Mouse (Mus musculus): ENCODE measurements around the gene Ctnna3.
"Not testable (repeated sequence)": the region's sequence is repeated elsewhere in the genome, so short reads cannot be mapped to it uniquely, and the experiment has no call there.

Ctnna3 gene

DNA sequence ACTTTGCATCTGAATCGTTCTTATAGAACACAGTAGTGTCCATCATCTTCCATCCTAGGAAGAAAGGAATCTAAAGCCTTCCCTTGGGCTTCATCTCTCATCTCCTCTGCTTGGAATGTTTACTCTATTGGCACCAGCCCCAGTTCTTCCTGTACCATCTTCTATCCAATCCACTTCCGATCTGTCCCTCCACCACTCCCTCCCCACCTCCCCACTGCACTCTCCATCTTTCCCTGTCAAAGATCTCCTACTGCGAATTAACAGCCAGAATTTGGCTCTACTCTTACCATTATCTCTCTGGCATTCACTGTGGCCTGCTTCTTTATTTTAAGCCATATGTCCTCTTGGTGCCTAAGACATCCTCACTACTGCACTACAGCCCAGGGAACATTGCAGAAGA is 688.9 kb downstream of the Ctnna3 start:
- in situ Hi-C loops (cut with MboI; ENCODE audit: low sequenced_read_pairs): no loop called here

DNA sequence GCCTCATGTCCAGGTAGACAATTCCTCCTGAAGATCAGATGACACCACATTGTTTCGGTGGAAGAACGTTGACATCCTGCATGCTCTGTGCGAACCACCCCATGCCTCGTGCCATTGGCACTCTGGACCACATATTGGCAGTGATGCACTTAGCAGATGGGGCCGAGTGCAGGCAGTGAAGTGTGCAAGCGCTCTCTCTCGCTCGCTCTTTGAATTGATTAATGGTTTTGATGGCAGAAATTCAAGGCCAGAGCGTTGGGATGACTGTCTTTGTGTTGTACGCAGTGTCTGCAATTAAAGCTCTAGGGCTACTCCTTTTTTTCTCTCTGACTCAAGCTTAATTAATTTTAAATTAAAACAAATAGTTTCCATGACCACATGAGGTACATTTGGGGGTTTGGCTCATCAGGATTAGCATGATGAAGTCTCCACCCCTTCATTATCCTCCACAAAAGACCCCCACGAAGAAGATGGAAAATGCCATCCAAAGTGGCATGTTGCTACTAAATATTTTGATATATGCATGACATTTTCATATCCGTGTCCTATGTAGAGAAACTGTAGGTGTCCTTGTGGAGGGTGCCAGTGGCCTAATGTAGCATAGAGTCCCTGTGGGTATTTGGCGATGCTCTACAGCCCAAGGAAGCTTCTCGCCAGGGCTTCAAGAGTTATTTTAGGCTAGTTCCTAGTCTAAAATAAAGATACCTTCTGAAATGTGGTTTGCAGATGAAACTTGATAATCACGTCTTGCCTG is 700.7 kb downstream of the Ctnna3 start:
- in situ Hi-C loops (cut with MboI; ENCODE audit: low sequenced_read_pairs): no loop called here

DNA sequence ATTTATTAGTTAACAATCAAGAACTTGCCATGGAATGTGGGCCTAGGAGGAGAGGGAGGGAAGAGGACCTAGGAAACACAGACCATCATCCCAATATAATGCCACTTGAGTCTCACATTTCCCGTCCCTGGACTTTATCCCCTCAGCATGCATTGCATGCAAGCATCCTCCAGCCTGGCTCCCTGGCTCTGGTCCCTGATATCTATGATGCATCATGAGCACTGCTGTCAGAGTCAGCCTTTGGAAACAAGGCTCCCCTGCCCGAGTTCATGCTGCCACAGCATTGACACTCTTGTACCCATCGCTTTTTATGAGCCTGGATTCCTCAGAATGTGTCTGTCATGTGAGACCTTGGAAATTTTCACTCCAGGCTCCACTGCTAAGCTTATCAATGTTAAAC is 703.6 kb downstream of the Ctnna3 start:
- in situ Hi-C loops (cut with MboI; ENCODE audit: low sequenced_read_pairs): no loop called here

DNA sequence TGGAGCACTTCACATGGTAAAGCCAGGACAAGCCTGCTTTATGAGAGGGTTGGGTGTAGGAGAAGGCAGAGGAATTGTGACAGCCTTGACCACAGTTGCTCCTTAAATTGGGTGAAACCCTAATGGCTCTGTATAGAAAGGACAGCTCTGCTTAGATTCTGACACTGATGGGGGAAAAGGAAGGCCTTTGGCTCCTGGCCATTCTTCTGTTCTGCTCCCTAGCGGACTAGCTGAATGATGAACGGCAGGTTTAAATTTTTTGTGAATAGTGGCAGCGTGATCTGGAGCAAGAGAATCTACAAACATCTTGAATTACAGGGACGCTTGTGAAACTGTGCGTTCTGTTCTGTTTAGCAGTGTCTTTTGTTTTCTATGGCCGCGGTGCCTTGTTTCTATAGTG is 705.6 kb downstream of the Ctnna3 start:
- in situ Hi-C loops (cut with MboI; ENCODE audit: low sequenced_read_pairs): no loop called here

DNA sequence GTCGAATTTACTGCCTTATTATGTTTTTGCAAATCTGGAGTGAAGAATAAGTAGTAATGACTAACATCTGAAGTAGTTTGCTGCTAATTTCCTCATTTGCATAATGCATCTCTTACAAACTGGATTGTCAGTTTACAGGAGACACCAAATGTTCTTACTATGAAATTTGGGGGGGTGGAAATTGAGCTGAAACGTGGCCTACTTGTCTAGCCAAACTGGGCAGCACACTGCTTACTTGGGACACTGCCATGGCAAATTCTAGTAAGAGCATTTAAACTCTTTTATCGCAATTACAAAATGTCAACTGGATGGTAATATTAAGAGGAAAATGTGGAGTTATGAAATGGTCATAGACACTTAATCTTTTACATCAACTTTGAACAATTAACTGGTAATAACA is 716.6 kb downstream of the Ctnna3 start:
- in situ Hi-C loops (cut with MboI; ENCODE audit: low sequenced_read_pairs): no loop called here

DNA sequence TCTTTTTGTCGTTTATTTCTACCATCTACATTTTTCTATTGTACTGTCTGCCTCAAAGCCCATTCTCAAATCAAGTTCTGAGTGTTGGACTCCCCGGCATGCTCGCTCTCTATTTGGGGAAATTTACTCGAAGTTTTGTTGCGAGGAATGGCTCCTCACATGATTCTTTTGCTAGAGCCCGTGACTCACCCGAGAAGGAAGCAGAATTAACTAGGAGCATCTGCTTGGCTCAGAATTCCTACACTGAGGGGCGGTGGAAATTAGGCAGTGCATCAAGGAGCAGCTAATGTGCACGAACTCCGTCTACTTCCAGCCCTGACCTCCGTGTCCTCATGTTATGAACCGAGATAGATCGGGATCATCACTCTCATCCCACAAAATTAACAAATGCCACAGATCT is 751.8 kb downstream of the Ctnna3 start:
- in situ Hi-C loops (cut with MboI; ENCODE audit: low sequenced_read_pairs): no loop called here

DNA sequence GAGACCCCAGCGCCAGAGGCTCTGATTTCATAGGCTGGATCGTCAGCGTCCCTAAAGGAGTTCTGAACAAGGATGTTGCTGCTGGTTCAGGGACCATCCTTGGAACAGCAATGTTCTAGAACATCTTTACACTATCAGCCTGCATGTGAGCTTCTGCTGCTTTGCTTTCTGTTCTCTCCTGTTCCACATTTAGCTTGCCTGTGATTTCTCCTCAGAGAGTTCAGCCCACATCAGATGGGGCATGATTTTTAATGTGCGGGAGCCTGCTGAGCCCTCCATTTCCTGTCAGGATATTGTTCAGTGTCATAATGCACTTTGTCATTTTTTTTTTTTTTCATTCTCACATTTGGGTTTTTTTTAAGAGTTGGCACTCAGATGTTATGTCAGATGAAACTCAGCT is 752.8 kb downstream of the Ctnna3 start:
- in situ Hi-C loops (cut with MboI; ENCODE audit: low sequenced_read_pairs): no loop called here

DNA sequence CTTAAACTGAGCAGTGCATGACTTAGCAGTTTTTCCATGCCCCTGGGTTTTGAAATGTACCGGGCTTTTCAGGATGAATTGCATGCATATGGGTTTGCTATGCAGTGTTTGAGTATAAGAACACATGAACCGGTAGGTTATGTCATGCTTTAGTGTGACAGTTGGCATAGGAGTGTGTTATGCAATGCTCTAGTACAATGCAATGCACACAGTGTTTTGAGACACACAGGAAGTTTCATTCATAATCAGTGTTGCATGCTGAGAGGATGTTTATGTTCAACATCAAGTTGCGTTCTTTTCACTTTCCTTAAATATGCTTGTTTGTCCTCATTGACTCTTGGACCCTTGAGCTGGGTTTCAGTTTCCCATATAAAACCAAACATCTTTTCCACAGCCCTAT is 758.1 kb downstream of the Ctnna3 start:
- in situ Hi-C loops (cut with MboI; ENCODE audit: low sequenced_read_pairs): no loop called here

DNA sequence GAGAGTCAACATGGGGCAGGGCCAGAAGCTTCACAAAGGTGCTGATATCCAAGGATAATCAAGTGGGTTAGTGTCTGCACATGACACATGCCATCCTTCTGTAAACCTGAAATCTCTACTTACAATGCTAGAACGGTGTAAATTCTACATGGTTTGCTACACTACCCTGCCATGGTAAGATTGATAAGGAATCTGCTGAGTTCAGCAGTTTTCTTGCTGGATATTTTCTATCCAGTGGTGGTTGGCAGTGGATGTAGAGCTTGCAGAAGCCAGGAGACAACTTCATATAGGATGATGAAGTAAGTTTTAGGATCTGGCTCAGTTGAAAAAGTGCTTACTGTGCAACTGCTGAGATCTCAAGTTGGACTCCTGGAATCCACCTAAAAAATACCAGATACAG is 767.7 kb downstream of the Ctnna3 start:
- in situ Hi-C loops (cut with MboI; ENCODE audit: low sequenced_read_pairs): no loop called here

DNA sequence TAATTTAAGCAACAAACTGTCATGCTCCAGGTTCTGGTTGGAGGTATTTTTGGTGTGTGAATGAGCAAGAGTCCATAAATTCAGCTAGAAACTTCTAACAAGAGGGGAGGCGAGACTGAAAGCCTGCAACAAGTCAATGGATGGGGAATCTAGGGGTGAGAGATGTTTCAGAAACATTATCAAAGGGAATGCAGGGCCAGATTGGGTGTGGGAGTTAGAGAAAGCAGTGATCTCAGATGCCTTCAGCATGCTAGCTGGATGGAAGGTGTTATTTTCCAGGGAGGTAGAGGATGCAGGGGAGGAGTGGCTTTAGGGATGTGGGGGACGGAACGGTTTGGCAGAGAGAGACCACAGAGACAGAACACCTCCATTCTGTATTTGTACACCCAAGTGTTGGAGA is 785.7 kb downstream of the Ctnna3 start:
- in situ Hi-C loops (cut with MboI; ENCODE audit: low sequenced_read_pairs): no loop called here

DNA sequence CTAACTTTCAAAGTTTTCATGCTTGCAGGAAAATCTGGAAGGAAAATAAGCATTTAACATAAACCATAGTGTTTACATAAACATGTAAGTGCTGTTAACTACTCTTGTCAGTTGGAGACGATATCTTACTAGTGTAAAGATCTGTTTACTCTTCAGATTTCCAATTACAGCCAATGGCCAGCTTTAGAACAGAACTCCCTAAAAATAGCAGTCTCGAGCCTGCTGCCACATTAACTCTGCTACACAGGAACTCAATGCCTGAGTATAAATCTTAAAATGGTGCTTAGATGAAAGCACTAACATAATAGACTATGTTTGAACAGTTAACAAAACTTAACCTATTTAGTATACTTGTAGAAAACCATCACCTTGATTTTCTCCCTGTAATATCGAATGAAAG is 793.1 kb downstream of the Ctnna3 start:
- in situ Hi-C loops (cut with MboI; ENCODE audit: low sequenced_read_pairs): no loop called here

DNA sequence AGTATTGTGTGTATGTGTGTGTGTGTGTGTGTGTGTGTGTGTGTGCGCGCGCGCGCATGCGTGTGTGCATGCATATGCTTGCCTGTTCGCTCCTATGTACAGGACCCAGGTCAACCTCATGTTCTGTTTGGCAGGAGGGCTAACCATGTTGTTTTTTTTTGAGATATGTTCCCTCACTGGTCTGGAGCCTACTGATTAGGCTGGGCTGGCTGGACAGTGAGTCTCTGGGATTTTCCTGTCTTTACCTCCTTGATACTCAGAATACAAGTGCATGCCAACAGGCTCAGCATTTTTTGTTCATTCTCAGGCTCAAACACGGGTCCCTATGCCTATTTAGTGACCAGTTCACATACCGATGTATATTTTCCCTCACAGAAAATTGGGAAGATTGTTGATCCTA is 794.1 kb downstream of the Ctnna3 start:
- in situ Hi-C loops (cut with MboI; ENCODE audit: low sequenced_read_pairs): no loop called here

DNA sequence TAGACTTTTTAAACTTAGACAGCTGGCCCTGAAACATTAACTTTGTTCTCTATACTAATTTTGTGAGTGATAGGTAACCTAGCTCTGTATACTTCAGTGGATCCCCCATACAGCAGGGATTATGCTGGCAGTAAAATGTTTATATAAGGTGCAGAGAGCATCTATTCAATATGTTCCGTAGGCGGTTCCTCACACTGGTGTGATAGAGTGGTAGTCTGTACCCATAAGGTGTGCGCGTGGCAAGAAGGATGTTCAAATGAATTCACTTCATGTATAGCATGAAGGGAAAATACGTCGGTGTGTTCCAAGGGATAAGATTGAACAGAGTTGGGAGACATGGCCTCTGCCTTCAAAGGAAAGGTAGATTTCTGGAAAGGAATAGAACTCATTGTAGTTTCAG is 794.5 kb downstream of the Ctnna3 start:
- in situ Hi-C loops (cut with MboI; ENCODE audit: low sequenced_read_pairs): no loop called here

DNA sequence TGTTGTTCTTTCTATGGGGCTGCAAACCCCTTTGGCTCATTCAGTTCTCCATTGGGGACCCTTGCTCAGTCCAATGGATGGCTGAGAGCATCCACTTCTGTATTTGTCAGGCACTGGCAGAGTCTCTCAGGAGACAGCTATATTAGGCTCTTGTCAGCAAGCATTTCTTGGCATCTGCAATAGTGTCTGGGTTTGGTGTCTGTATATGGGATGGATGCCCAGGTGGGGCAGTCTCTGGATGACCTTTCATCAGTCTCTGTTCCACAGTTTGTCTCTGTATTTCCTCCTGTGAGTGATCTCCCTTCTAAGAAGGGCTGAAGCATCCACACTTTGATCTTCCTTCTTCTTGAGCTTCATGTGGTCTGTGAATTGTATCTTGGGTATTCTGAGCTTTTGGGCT is 795.9 kb downstream of the Ctnna3 start:
- in situ Hi-C loops (cut with MboI; ENCODE audit: low sequenced_read_pairs): not testable (repeated sequence)

DNA sequence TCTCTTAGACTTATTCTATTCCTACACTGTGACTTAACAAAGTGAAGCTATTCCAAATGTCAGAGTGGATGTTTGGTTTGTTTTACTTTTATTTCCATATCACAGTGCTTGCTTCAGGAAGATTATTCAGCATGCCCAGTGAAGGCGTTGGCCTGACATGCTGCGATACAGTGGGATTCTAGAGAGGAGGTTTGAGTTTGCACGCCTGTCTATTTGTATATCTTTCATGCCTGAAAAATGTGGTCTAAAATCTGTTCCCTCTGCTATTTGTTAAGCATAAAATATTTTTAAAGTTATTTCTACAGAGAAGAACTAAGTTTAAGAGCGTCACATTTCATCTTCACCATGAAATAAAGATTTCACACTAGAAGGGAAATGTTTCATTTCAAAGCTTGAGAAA is 813.5 kb downstream of the Ctnna3 start:
- in situ Hi-C loops (cut with MboI; ENCODE audit: low sequenced_read_pairs): no loop called here

DNA sequence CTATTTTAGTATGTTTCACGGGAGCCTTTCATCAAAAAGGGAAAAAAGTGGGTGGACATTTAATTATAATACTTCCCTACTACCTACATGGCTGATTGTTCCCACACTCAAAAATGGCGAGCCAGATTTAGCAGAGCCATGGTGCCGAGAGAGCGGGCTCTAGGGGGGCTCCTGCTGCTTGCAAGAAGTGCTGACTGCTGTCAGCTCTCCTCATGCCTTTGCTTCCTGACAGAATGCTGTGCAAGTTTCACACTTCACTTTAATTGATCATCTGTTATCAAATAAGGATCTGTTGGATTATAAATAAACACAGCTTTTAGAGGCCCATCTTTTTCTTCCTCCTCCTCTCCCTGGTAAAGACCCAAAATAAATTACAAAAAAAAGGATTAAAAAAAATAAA is 838.3 kb downstream of the Ctnna3 start:
- in situ Hi-C loops (cut with MboI; ENCODE audit: low sequenced_read_pairs): no loop called here

DNA sequence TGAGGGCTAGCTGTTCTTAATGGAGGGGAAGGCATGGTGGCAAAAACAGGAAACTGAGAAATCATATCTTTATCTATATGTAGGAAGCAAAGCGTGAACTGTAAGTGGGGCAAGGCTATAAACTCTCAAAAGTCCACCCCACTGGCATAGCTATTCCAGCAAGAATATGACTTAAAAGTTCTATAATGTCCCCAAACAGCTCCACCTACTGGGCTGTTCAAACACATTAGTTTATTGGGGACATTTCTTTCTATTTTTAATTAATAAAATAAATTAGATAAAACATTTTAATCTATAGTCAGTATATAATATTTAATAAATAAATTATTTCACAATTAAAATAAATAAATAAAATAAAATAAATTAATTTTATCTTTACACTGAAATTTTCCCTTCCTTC is 845.2 kb downstream of the Ctnna3 start:
- in situ Hi-C loops (cut with MboI; ENCODE audit: low sequenced_read_pairs): no loop called here

DNA sequence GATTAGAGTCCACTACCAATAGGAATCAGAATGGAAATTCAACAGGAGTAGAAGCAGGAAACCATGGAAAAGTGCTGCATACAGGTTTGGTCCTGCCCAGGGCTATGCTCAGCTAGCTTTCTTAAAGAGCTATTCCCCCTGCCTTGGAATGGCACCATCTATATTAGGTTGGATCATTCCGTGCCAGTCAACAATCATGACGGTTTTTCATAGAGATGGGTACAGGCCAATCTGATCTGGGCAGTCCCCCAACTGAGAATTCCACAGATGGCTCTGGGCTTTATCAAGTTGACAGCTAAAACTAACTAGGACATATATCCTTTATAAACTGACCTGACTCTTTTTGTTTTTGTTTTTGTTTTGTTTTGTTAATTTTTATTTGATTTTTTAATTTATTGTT is 848.9 kb downstream of the Ctnna3 start:
- in situ Hi-C loops (cut with MboI; ENCODE audit: low sequenced_read_pairs): no loop called here

DNA sequence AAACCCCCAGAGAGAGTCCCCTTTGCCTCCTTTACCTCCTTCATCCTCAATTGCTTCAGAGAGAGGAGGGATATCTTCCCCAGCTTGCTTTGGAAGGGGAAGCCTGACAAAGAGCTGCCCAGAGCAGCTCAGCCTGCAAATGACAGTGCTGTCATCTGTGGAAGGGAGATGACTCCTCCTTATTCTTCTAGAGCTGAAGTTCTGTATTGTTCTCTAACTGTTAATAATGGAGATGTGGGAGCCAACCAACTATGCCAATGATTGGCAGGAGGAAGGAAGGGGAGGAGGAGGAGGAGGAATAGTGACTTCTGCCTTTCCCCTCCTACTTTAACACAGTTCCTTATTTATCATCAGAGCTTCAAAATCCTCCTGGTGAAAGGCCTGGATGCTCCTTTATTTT is 875.9 kb downstream of the Ctnna3 start:
- in situ Hi-C loops (cut with MboI; ENCODE audit: low sequenced_read_pairs): no loop called here

DNA sequence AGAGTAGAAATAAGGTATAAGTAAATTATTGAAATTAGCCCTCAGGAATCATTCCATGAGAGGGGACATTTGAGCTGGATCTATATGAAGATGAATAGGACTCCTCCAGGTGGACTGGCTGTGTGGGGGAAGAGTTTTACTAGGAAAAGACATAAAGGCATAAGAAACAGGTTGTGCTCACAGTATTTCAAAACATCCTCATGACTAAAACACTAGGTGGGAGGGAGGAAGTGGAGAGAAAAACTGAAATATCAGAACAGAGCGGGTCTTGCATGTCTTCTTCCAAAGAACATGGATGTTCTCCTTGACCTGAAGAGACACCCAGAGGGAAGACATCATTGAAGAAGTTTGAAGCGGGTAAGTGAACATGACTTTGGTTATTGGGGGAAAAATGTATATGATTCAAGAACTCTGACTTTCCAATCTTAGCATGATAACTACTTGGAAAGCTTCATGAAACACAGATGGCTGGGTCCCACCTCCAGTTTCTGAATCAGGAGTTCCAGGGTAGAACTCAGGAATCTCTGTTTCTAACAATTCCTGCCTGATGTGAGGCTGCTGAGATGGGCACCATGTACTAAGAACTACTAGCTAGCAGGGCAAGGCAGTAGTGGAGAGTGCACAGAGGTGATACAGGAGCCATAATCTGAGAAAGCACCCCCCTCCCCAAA is 881.9 kb downstream of the Ctnna3 start:
- in situ Hi-C loops (cut with MboI; ENCODE audit: low sequenced_read_pairs): no loop called here

DNA sequence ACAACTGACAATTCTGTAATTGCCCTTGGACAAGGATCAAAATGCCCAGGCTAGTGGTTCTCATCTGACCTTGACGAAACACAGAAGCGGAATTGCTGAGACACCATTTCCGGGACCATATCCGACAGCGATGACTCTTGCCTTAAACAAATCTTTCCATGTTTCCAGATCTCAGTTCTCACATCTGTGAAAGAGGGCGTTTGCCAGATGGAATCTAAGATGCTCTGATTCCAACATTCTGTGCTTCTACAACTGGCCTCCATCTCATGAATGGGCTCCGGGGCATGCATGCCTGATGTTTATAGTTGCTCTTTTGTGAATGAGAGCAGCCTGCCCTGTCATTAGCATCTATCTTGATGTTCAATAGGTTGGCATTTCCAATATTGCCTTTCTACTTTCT is 890.4 kb downstream of the Ctnna3 start:
- in situ Hi-C loops (cut with MboI; ENCODE audit: low sequenced_read_pairs): no loop called here

DNA sequence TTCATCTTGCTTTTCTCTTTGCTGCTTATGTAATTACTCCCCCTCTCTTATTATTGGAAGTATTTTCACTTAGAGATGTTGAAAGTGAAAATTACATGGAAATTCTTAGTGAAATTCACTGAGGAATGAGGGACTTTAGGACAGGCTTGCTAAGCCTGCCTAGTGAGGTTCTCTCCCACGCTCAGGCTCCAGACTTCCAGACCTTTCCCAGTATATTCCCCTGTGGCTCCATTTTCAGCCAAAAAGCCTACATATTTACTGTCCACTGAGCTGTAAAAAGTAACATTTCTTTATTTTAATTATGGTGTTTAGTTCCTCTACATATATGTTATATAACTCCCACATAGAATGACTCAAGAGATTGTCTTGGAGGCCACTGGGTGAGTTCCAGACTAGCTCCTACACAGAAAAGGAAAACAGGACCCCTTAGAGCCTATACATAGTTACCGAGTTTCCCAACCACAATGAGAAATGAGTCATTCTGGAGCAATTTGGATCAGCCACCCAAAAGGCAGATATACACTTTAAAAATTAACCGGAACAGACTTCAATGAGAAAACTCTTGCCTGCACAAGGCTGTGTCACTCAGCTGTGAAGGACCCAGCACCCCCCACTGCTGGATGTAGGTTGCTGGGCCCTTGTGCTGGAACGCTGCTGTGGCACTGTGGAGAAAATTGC is 912.9 kb downstream of the Ctnna3 start:
- in situ Hi-C loops (cut with MboI; ENCODE audit: low sequenced_read_pairs): no loop called here
